Mouse (Mus musculus): ENCODE results near the gene Hhat. TPM values are rescaled to one million over a fixed set of nuclear protein-coding genes. Genes with fewer than 3 reads are reported as not detected.

The Hhat gene
- total RNA-seq, 2 experiments from 2014 or later = 1.2 to 2.3 TPM

- DNase-seq (ENCODE audit: low spot score in 2 of 2) = peak; percentile 14 to 28
These were observed 212.9 kb downstream of the Hhat start for GRCm38 (mm10) chr1:192557978-192558594.

- no peak for DNase-seq (ENCODE audit: low spot score in 2 of 2)
These were observed 215.5 kb downstream of the Hhat start for GRCm38 (mm10) chr1:192555516-192555915.

GRCm38 (mm10) chr1:192550561-192550960 lies 220.5 kb downstream of the Hhat start:
- DNase-seq (ENCODE audit: low spot score in 2 of 2) = no peak

- no peak for DNase-seq (ENCODE audit: low spot score in 2 of 2)
These were observed 224.2 kb downstream of the Hhat start for GRCm38 (mm10) chr1:192546843-192547242.

GRCm38 (mm10) chr1:192544901-192545300 lies 226.1 kb downstream of the Hhat start:
- no peak for DNase-seq (ENCODE audit: low spot score in 2 of 2)

- DNase-seq (ENCODE audit: low spot score in 2 of 2) = no peak
These were observed 226.9 kb downstream of the Hhat start for GRCm38 (mm10) chr1:192544091-192544490.

GRCm38 (mm10) chr1:192543686-192544085 lies 227.3 kb downstream of the Hhat start:
- DNase-seq (ENCODE audit: low spot score in 2 of 2) = no peak

- DNase-seq (ENCODE audit: low spot score in 2 of 2) = no peak
These were observed 228.9 kb downstream of the Hhat start for GRCm38 (mm10) chr1:192542093-192542492.

- no peak for DNase-seq (ENCODE audit: low spot score in 2 of 2)
These were observed 233.9 kb downstream of the Hhat start for GRCm38 (mm10) chr1:192537169-192537568.

- DNase-seq (ENCODE audit: low spot score in 2 of 2) = no peak
These were observed 234.6 kb downstream of the Hhat start for GRCm38 (mm10) chr1:192536440-192536839.

GRCm38 (mm10) chr1:192533016-192533415 lies 238.0 kb downstream of the Hhat start:
- DNase-seq (ENCODE audit: low spot score in 2 of 2) = no peak

- DNase-seq (ENCODE audit: low spot score in 2 of 2) = no peak
These were observed 238.8 kb downstream of the Hhat start for GRCm38 (mm10) chr1:192532212-192532611.

- DNase-seq (ENCODE audit: low spot score in 2 of 2) = no peak
These were observed 239.4 kb downstream of the Hhat start for GRCm38 (mm10) chr1:192531490-192532146.

- no peak for DNase-seq (ENCODE audit: low spot score in 2 of 2)
These were observed 245.2 kb downstream of the Hhat start for GRCm38 (mm10) chr1:192525711-192526350.

- no peak for DNase-seq (ENCODE audit: low spot score in 2 of 2)
These were observed 248.4 kb downstream of the Hhat start for GRCm38 (mm10) chr1:192522376-192523178.

GRCm38 (mm10) chr1:192520836-192521435 lies 250.1 kb downstream of the Hhat start:
- no peak for DNase-seq (ENCODE audit: low spot score in 2 of 2)

- DNase-seq (ENCODE audit: low spot score in 2 of 2) = no peak
These were observed 251.3 kb downstream of the Hhat start for GRCm38 (mm10) chr1:192519713-192520112.

- DNase-seq (ENCODE audit: low spot score in 2 of 2) = no peak
These were observed 255.7 kb downstream of the Hhat start for GRCm38 (mm10) chr1:192515373-192515772.

GRCm38 (mm10) chr1:192512821-192513220 lies 258.2 kb downstream of the Hhat start:
- DNase-seq (ENCODE audit: low spot score in 2 of 2) = no peak

GRCm38 (mm10) chr1:192503651-192504050 lies 267.4 kb downstream of the Hhat start:
- DNase-seq (ENCODE audit: low spot score in 2 of 2) = no peak

- no peak for DNase-seq (ENCODE audit: low spot score in 2 of 2)
These were observed 268.2 kb downstream of the Hhat start for GRCm38 (mm10) chr1:192502835-192503234.
